Mouse (Mus musculus): ENCODE data around the gene Rundc3a. TPM values are rescaled to one million over a fixed set of nuclear protein-coding genes. Genes with fewer than 3 reads are reported as not detected.

The Rundc3a gene
- total RNA-seq (2017): 4.8 TPM in 1 of 3 replicates, not detected in the others

DNA sequence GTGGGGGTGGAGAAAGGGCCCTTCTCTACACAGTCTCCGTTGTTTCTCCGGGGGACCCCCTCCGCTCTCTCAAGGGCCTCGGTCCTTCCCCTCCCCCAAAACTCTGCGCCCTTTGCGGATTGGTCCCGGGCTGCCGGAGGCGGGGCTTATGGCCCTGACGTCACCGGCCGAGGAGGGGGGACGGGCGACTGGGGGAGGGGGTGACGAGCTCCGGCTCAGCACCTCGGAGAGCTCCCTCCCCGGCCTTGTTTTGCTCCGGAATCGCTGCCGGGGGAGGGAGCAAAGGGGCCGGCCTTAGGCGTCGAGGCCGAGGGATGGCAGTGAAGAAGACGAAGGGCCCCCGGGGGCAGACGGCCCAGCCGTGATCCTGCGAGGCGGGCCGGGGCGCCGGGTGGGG, at the start of gene Rundc3a:
Gene Rundc3a, plus strand, starts transcription at position 166 of the 397 bp plus-strand sequence.
- ATAC-seq (replicated peaks; ENCODE audit: insufficient number of reproducible peaks, low FRiP score, low TSS enrichment, poor library complexity, severe bottlenecking): no peak; the same call in 1 of the 2 replicates

DNA sequence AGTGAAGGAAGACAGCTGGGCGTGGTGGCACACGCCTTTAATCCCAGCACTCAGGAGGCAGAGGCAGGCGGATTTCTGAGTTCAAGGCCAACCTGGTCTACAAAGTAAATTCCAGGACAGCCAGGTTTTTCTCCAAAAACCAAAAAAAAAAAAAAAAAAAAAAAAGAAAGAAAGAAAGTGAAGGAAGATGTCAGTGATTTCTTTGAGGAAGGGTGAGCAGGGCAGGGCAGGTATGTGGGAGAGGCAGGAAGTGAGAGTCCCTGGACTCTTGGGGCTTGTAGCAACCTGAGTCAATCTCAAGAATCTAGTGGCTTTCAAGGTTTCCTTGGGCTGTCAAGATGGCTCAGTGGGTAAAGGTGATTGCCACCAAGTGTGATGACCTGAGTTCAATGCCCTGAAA, 48.7 kb upstream of the Rundc3a start:
- ATAC-seq (replicated peaks; ENCODE audit: insufficient number of reproducible peaks, low FRiP score, low TSS enrichment, poor library complexity, severe bottlenecking): no peak

DNA sequence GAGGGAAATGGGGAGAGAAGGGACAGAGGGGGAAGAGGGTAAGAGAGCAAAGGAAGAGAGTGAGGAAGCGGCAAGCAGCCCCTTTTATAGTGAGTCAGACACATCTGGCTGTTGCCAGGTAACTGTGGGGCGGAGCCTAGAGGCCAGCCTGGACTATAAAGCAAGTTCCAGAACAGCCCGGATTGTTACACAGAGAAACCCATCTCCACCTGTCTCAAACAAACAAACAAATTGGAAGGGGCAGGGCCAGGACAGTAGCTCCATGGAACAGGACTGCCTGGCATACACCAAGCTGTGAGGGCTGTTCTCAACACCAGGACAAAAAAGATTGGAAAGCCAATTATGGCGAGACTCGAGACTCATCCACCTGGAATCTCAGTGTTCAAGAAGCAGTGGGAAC, 46.3 kb upstream of the Rundc3a start:
- no peak for ATAC-seq (replicated peaks; ENCODE audit: insufficient number of reproducible peaks, low FRiP score, low TSS enrichment, poor library complexity, severe bottlenecking)

DNA sequence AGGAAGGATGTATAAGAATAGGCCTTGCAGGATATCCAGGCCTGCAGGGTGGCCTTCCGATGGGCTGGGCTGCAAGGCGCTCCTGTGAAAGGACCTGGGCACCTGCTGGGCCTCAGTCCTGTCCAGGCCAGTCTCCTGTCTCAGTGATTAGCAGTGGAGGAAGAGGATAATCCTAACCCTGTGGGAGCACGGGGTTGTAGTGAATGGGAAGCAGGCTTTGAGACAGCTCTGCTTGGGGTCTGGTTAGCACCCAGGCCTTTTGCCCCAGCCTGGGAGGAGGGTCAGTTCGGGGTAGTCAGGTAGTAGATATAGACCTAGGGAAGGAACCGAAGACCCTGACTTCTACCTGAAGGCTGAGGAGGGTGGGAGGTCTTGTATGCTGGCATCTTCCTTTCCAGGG, 45.5 kb upstream of the Rundc3a start:
- ATAC-seq (replicated peaks; ENCODE audit: insufficient number of reproducible peaks, low FRiP score, low TSS enrichment, poor library complexity, severe bottlenecking): no peak

DNA sequence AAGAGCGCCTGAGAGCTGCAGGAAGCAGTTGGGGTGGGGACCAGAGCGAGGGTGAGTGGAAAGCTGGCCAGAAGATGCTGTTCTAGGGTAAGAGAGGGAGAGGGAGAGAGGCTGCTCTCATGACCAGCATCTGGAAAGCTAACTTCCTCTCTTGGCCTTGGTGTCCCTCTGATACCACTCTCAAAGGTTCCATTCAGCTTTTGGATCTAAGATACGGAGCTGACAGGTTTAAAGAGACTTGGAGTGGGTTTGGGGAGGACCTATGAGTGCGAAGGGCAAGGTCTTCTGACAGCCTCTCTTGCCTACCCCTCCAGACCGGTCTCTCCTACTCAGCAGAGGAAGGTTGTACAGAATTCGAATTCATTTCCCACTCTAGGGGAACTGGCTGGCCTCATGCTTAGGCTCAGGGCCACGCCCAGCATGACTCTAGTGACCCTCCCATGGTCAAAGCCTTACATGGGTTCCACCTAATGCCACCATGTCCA, 45.1 kb upstream of the Rundc3a start:
- ATAC-seq (replicated peaks; ENCODE audit: insufficient number of reproducible peaks, low FRiP score, low TSS enrichment, poor library complexity, severe bottlenecking): no peak

DNA sequence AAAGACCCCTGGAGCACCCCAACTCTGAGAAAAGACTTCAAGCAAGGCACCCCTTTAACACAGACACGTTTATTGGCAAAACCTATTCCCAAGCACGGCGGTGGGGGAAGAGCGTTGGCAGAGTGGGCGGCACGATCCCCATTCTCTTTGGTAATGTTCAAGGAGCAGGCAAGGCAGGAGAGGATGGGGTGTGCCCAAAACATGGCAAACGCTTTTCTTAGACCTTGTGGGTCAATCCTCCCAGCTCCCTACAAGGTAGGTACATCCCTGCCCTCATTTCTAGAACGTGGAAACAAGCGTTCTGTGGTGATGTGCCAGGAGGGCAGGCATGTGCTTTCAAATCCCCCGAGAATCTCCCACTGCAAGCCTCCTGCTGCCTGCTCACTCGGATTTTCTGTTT, 44.4 kb upstream of the Rundc3a start:
- no peak for ATAC-seq (replicated peaks; ENCODE audit: insufficient number of reproducible peaks, low FRiP score, low TSS enrichment, poor library complexity, severe bottlenecking)

DNA sequence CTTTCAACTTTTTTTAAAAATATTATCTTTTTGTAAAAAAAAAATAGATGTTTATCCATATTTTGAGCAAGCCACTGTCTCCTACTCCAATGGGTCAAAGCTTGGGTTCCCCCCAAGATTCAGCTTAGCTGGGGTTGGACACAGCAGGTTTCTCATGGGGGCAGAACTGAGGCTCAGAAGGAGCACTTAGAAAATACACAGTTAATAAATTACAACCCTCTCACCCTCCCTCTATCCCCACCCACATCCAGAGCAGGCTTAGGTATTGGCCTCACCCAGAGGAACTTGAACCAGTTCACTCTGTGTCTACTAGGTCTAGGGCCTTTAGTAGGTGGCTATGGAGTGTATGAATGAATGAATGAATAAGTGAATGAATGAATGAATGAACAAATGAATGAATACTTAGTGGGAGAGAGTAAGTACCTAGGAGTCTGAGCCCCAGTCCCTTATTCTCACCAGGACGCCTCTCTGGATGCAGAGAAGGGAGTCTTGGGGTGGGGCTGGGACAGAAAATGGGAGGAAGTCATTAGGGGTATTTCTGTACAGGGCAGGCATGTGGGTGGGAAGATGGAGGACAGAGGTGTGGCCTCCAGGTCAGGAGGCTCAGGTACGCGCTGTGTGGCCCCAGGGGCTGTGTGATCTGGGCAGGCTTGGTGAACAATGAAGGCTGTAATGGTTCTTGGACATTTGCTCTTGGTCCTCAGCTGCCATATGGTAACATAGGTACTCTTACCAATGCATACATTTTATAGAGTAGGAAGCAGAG, 43.8 kb upstream of the Rundc3a start:
- ATAC-seq (replicated peaks; ENCODE audit: insufficient number of reproducible peaks, low FRiP score, low TSS enrichment, poor library complexity, severe bottlenecking): no peak

DNA sequence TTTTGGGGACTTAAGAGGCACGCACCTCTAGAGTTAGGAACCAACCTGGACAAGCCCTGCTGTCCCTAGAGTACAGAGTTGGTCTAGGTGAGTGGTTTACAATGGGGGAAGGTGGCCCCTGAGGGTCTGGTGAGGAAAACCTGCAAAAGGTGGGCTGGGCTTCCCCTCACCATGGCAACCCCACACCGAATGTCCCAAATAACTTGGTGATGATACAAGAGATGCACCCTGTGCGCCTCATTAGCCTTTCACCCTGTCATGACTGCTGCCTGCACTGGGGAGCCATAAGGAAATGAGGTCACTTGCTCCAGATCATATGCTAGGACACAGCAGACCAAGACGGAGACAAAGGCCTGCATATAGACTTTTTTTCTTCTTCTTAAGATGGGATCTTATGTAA, 42.8 kb upstream of the Rundc3a start:
- no peak for ATAC-seq (replicated peaks; ENCODE audit: insufficient number of reproducible peaks, low FRiP score, low TSS enrichment, poor library complexity, severe bottlenecking)

DNA sequence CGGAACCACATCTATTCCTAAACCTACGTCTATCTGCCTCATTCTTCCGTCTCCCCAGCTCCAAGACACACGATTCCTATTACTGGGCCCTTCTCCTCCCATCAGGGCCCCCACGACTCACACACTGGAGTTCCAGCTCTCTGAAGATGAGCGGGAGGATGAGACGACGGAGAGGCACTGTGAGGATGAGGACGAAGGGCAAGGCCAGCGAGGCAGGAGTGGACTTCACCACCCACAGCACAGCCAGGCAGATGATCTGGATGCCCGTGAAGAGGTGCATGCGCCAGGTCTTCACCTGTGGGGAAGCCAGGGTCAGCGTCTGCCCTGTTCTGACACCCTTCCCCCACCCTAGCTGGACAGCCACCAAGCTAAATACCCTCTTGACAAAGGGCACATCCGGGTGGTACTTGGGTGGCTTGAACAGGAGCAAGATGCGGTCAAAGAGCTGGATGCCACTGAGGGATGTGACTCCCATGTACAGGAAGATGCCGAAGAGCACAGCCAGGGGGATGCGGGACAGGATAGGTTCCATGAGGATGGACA, 42.2 kb upstream of the Rundc3a start:
- no peak for ATAC-seq (replicated peaks; ENCODE audit: insufficient number of reproducible peaks, low FRiP score, low TSS enrichment, poor library complexity, severe bottlenecking)

DNA sequence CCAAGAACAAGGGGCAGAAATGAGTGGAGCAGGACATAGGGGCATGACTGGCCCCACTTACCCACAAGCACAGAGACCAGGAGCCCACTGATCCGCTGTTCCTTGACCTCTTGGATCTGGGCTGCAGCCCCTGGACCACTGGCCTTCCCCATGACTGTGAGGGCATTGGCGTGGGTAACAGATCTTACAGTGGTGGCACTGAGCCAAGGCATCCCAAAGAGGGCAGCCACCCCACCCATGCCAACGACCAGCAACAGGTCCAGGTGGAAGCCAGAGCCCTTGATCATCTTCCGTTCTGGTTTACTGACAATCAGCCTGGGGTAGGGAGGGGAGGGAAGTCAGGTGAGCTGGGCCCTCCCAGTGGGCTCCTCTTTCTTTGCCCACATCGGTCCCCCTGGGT, 40.8 kb upstream of the Rundc3a start:
- no peak for ATAC-seq (replicated peaks; ENCODE audit: insufficient number of reproducible peaks, low FRiP score, low TSS enrichment, poor library complexity, severe bottlenecking)

DNA sequence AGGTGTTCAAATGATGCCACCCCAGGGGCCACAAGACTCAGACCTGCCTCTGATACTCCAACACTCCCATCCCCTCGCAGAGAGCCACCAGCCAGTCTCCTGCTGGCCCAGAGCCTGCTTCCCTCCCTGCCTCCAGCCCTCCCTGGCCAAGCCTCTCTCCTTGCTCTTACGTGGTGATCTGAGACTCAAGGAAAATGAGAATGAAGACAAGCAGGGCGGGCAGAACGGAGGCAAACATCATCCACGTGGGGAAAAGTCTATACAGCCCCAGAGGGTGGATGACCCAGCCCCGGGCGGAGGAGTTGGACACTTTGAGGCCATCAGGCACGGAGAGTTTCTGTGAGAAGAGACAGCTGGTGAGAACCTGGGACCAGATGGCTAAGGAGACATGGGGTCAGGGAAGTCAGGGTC, 40.2 kb upstream of the Rundc3a start:
- no peak for ATAC-seq (replicated peaks; ENCODE audit: insufficient number of reproducible peaks, low FRiP score, low TSS enrichment, poor library complexity, severe bottlenecking)

DNA sequence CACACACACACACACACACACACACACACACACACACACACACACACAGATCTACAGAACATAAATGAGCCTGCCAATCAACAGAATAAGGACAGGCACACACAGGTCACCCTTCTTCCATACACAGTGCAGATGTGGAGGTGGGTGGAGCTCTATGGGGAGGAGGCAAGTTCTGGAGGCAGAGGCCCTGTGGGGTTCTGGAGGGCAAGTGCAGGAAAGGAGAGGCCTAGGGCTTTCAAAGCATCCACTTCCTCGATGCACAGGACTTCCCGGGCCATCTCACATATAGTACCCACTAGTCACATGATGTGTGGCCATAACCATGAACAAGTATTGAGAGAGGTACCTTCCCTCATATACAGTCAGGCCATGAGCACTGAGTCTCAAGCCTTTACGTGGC, 37.7 kb upstream of the Rundc3a start:
- ATAC-seq (replicated peaks; ENCODE audit: insufficient number of reproducible peaks, low FRiP score, low TSS enrichment, poor library complexity, severe bottlenecking): no peak

DNA sequence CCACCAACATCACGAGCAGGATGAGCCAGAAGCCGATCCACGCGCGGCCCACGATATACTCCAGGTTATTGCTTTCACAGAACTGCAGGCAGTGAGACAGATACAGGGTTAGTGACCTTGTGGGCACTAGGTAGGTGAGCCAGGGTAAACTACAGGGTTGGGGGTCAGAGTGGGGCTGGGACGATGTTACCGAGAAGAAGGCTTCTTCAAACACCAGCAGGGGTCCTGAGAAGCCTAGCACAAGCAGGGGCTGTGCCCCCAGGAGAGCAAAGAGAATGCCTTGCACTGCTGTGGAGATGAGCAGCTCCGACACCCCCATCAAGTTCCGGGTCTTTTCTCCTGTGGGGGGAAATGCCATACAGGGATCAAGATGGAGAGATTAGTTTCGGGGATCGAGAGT, 37.0 kb upstream of the Rundc3a start:
- no peak for ATAC-seq (replicated peaks; ENCODE audit: insufficient number of reproducible peaks, low FRiP score, low TSS enrichment, poor library complexity, severe bottlenecking)

DNA sequence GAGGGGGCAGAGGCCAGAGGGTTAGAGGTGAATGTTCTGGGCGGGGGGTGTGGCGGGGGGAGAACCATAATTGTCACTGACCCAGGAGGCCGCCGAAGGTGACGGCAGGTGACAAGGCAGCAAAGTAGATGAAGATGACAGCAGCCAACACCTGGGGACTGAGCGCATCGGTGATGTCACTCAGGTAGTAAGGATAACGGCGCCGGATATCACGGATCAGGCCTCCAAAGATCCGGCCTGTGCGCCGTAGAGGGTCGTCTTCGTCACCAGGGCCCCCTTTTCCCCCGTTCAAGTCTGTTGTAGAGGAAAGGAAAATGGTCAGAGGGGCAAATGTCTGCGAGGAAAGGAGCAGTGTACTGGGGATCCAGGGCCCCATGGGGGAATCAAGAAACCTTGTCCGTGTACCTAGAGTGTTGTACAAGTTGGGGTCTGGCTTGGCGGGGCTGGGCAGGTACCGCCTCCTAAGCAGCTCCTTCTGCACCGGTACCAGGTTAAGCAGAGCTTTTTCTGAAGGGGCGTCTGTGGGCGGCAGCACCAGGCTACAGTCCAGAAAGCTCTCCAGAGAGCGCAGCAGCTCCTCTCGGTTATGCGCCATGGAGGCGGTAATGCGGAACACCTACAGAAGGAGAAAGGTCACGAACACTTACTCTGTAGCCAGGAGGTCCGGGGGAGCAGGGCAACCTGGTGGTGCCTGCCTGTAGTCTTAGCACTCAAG, 36.4 kb upstream of the Rundc3a start:
- ATAC-seq (replicated peaks; ENCODE audit: insufficient number of reproducible peaks, low FRiP score, low TSS enrichment, poor library complexity, severe bottlenecking): no peak

DNA sequence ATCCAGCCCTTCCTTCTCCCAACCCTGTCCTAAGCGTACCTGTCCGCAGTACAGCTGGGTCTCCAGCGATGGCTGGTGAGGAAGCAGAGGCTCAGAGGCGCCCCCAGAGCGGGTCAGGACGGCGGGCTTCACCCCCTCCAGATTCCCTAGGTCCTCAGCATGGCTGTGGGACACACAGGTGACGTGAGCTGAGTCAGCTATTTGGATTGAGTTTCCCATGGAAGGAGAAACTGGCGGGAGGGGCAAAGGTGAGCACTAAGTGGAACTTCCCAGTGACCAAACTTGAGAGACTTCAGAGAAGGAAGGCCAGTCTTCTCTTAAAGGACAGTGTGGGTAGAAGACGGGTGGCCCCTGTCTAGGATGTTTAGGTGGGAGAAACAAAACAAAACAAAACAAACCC, 34.8 kb upstream of the Rundc3a start:
- no peak for ATAC-seq (replicated peaks; ENCODE audit: insufficient number of reproducible peaks, low FRiP score, low TSS enrichment, poor library complexity, severe bottlenecking)

DNA sequence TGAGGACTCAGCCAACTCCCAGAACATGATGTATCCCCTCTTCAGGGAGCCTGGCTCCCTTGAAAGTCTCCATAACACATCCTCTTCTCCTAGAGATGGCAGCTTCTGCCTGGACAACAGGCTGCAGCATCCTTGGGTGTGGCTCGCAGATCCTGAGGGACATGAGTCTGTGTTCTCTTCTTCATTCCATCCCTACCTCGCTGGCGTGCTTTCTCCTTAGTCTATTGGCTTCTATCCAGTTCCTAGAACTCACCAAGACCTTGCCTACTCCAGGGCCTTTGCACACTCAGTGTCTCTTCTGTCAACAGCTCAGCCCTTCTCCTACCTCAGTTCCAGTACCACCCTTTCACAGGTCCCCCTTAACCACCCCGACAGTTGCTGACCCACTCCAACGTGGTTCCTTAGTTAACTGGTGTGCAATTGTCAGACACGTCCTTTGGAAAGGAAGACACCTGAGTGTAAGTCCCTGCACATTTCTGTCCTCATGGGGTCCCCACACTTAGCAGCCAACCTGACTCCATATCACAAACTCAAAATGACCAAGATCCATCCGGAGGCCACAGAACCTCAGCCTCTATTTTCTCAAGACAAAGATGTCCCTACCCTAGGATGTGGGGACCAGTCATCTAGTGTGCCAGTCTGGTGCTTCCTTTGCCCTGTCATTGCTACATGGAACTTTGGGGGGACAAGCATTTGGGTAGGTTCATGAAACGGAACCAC, 31.3 kb upstream of the Rundc3a start:
- no peak for ATAC-seq (replicated peaks; ENCODE audit: insufficient number of reproducible peaks, low FRiP score, low TSS enrichment, poor library complexity, severe bottlenecking)

DNA sequence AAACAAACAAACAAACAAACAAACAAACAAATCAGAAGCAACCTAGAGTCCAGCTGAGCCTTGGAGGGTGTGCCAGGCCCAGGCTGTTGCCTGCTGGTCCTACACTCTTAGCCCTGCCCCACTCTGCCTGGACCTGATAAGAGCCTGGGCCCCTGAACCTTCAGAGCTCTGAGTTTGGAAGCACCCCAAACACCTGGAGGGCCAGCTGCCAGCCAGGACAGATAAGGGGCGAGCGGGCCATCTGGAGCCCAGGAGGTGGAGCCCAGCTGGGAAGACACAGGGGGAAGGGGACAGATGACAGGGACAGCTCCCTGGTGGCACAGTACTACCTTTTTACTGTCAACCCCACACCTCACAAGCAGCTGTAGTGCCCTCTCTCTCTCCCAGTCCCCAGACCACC, 29.6 kb upstream of the Rundc3a start:
- ATAC-seq (replicated peaks; ENCODE audit: insufficient number of reproducible peaks, low FRiP score, low TSS enrichment, poor library complexity, severe bottlenecking): no peak

DNA sequence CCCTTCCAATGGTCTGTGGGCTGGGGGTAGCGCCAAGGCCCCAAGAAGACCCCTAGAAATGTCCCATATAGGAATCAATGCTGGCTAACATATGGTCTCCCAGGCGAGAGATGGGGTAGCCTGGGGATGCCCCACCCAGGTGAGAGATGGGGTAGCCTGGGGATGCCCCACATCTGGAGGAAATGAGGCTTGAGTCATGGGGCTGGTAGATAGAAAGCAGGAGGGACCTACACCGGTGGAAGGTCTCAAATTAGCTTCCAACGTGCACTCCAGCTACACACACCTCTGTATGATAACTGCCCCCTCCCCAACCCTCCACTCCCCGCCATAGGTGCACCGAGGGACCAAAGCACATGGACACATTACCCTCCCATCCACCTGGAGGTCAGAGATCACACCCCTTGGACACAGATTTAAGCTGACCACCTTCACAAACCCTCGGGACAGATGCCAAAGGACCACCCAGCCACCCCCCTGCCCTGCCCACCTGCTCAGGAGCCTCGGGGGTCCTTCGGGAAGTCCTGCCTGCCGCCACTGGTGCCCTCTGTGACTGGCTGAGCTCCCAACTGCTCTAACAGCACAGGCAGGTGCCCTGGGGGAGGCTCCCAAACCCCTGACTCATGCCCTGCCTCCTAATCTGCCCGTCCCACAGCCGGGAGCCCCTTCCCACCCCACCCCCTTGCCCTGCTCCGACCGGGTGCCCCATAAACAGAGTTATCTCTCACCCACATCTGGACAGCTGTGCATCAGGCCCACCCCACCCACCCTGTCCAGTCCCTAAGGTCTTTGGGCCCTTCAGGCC, 28.4 kb upstream of the Rundc3a start:
- ATAC-seq (replicated peaks; ENCODE audit: insufficient number of reproducible peaks, low FRiP score, low TSS enrichment, poor library complexity, severe bottlenecking): no peak

DNA sequence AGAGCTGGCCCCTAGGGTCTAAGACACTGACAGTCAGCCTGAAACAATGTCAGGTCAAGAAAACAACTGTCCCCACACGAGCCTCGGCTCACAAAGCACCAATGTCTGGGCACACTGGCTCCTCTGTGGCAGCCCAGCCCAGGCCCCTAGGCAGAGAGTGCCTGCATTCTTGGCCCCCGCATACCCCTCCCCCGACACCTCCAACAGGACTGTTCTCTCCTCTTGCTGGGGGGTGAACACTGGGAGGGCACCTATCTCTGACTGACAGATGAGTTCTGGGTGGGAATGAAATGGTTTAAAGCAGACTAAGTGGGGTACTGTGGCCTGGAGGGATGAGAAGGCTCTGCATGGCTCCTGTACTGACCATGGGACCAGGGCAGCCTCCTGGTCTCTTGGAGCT, 27.5 kb upstream of the Rundc3a start:
- no peak for ATAC-seq (replicated peaks; ENCODE audit: insufficient number of reproducible peaks, low FRiP score, low TSS enrichment, poor library complexity, severe bottlenecking)
